Mouse (Mus musculus): ENCODE measurements around the gene Ern2. TPM values are rescaled to one million over a fixed set of nuclear protein-coding genes. Genes with fewer than 3 reads are reported as not detected.

Ern2 gene
- under 1 TPM; 0.14 to 0.17 TPM for total RNA-seq (2021)
- 0.03 and 0.04 TPM in 2 replicates for polyA plus RNA-seq (2012; rRNA removed)
- long read RNA-seq: 0 reads

- no peak for DNase-seq
These were observed at the start of gene Ern2 for GRCm38 (mm10) chr7:122186043-122186442. Gene Ern2, minus strand, starts transcription at chr7:122186207.

GRCm38 (mm10) chr7:122230866-122231265, 44.9 kb upstream of the Ern2 start:
- DNase-seq: no peak

GRCm38 (mm10) chr7:122229916-122230315, 43.9 kb upstream of the Ern2 start:
- no peak for DNase-seq

GRCm38 (mm10) chr7:122229306-122229705, 43.3 kb upstream of the Ern2 start:
- DNase-seq: no peak

- no peak for DNase-seq
These were observed 40.7 kb upstream of the Ern2 start for GRCm38 (mm10) chr7:122226744-122227143.

- DNase-seq: no peak
These were observed 40.2 kb upstream of the Ern2 start for GRCm38 (mm10) chr7:122226020-122226742.

- peak; percentile 69 for DNase-seq
These were observed 33.4 kb upstream of the Ern2 start, which contains the start of gene Chp2 for GRCm38 (mm10) chr7:122219315-122219801. Gene Chp2, plus strand, starts transcription at chr7:122219496.

- no peak for DNase-seq
These were observed 22.4 kb upstream of the Ern2 start for GRCm38 (mm10) chr7:122208276-122209021.

GRCm38 (mm10) chr7:122206121-122206520, 20.1 kb upstream of the Ern2 start:
- DNase-seq: no peak

- DNase-seq: no peak
These were observed 17.9 kb upstream of the Ern2 start for GRCm38 (mm10) chr7:122203936-122204335.

GRCm38 (mm10) chr7:122199296-122199695, 13.3 kb upstream of the Ern2 start:
- peak; percentile 20 for DNase-seq

- DNase-seq: peak; percentile 17
These were observed 11.3 kb upstream of the Ern2 start for GRCm38 (mm10) chr7:122197306-122197705.

GRCm38 (mm10) chr7:122196771-122197170, 10.8 kb upstream of the Ern2 start:
- no peak for DNase-seq

- DNase-seq: no peak
These were observed 7.9 kb upstream of the Ern2 start for GRCm38 (mm10) chr7:122193919-122194318.

- no peak for DNase-seq
These were observed 5.1 kb upstream of the Ern2 start for GRCm38 (mm10) chr7:122191097-122191496.

- peak; percentile 12 for DNase-seq
These were observed 3.5 kb upstream of the Ern2 start for GRCm38 (mm10) chr7:122189484-122189883.

GRCm38 (mm10) chr7:122184569-122184968, 1.4 kb downstream of the Ern2 start:
- no peak for DNase-seq

GRCm38 (mm10) chr7:122180720-122181119, 5.3 kb downstream of the Ern2 start:
- no peak for DNase-seq

- no peak for DNase-seq
These were observed 14.4 kb downstream of the Ern2 start for GRCm38 (mm10) chr7:122171613-122172012.

GRCm38 (mm10) chr7:122170705-122171104, 15.3 kb downstream of the Ern2 start:
- no peak for DNase-seq

- no peak for DNase-seq
These were observed 18.8 kb downstream of the Ern2 start for GRCm38 (mm10) chr7:122167203-122167602.

GRCm38 (mm10) chr7:122163766-122164165, 22.2 kb downstream of the Ern2 start:
- no peak for DNase-seq

- no peak for DNase-seq
These were observed 26.0 kb downstream of the Ern2 start for GRCm38 (mm10) chr7:122160037-122160436.

All from adrenal gland, adult 2 months (tissue).